Mouse (Mus musculus) leukemia stem cell, adult 10-12 weeks (primary cell): ENCODE data around the gene Gpr161. TPM values are rescaled to one million over a fixed set of nuclear protein-coding genes. Genes with fewer than 3 reads are reported as not detected.

ENCODE experiments used
- polyA plus RNA-seq: library from polyadenylated mRNA; stranded (reverse); fragments of >175 nt; gene quantifications from 2 replicates; pipeline ENCODE4 v1.2.3, GENCODE M21; 2012; ENCODE audit warnings: low replicate concordance

Gpr161 gene
- 0.06 TPM in 1 of 2 replicates, not detected in the other for polyA plus RNA-seq

DNA sequence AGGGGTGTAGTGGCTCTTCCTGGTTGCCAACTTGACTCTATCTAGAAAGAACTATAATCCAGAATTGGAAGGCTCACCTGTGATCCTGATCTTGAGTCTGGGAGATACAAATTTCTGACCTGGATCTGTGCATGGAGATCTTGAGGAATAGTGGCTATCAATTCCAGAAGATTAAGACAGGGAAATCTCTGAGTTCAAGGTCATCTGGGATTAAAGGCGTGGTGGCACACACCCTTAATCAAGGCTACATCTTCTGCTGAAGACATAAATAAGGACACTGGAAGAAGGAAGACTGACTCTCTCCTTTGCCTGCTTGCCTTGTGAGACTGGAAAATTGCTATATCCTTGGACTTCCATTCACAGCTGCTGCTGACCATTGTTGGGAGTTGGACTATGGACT lies at the start of gene Gpr161:
Gene Gpr161 (plus strand): TSS at position 301 of the 400 bp plus-strand sequence.

Other genes with a start within 250 kb of the Gpr161 start
- not detected in 2 replicates for gene Tbx19, start 135.0 kb upstream of the Gpr161 start, polyA plus RNA-seq
- 0.59 and 1.1 TPM in 2 replicates for gene Sft2d2, start 101.4 kb upstream of the Gpr161 start, polyA plus RNA-seq
- gene Tiprl, start 58.8 kb upstream of the Gpr161 start, polyA plus RNA-seq, result 11.3 and 14.4 TPM in 2 replicates
- gene Dcaf6, start 164.7 kb downstream of the Gpr161 start, polyA plus RNA-seq, result 51.3 and 76.8 TPM in 2 replicates
- 49.2 and 64.1 TPM in 2 replicates for gene Mpc2, start 164.8 kb downstream of the Gpr161 start, polyA plus RNA-seq
- not detected in 2 replicates for gene Adcy10, start 189.4 kb downstream of the Gpr161 start, polyA plus RNA-seq